27 mouse cellular contexts compared by ENCODE assay signal in the genomic region with DNA sequence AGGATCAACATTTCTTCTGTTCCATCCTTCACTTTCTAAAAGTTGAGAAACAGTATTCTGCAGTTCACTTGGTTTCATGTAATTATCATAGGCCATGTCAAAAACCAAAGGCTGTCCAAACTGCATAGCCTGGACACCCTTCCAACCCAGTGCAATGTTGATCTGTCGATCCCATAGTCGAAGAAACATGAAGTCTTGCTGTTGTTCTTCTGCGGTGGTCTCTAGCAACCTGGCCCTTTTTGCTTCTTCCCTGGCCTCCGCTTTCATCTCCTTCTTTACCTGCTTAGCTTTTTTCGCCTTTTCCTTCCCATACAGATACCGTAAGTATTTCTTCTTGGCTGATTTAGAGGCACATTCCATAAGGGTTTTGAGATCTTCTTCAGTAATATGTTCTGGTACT.
"Had no signal": no experiment of that assay in that cellular context is flagged by ENCODE, and none has a peak within 500 bp of the region (broad histone marks: within the 10 kb centered on the region; RNA-seq: fewer than 3 reads in every experiment).

No protein-coding gene starts in this region.

- DNase-seq: left cerebral cortex, postnatal 4 days; liver; liver, embryonic 13.5 days; liver, postnatal 0 days; lung, adult 18-20 months; lung, adult 2 months; lung, embryonic 14.5 days; lung, postnatal 10 days; lung, postnatal 14 days; lung, postnatal 36 days; lung, postnatal 4 days; midbrain, embryonic 14.5 days had no signal

- H3K9me3 ChIP-seq: limb, embryonic 10.5 days; limb, embryonic 12.5 days; limb, embryonic 13.5 days; limb, embryonic 15.5 days; liver, embryonic 12.5 days; liver, embryonic 13.5 days; liver, embryonic 15.5 days; lung, embryonic 15.5 days; megakaryocyte, embryonic 14.5 days; midbrain, embryonic 10.5 days; midbrain, embryonic 12.5 days; midbrain, embryonic 13.5 days; midbrain, embryonic 15.5 days; neural tube, embryonic 12.5 days had no signal

- H3K4me3 ChIP-seq: limb, embryonic 10.5 days; limb, embryonic 12.5 days; limb, embryonic 13.5 days; limb, embryonic 15.5 days; liver, embryonic 12.5 days; liver, embryonic 15.5 days; lung, embryonic 15.5 days; midbrain, embryonic 12.5 days; midbrain, embryonic 15.5 days; myocyte; neural tube, embryonic 12.5 days had no signal

- H3K27ac ChIP-seq: limb, embryonic 10.5 days; limb, embryonic 12.5 days; limb, embryonic 13.5 days; limb, embryonic 15.5 days; liver, embryonic 12.5 days; liver, embryonic 13.5 days; liver, embryonic 14.5 days; liver, embryonic 15.5 days; lung, embryonic 15.5 days; midbrain, embryonic 10.5 days; midbrain, embryonic 12.5 days; midbrain, embryonic 13.5 days; midbrain, embryonic 15.5 days; neural tube, embryonic 12.5 days had no signal

- H3K27me3 ChIP-seq: limb, embryonic 12.5 days; limb, embryonic 13.5 days; limb, embryonic 15.5 days; liver, embryonic 12.5 days; liver, embryonic 13.5 days; liver, embryonic 15.5 days; lung, embryonic 15.5 days; megakaryocyte, embryonic 14.5 days; midbrain, embryonic 12.5 days; midbrain, embryonic 13.5 days; midbrain, embryonic 15.5 days; neural tube, embryonic 12.5 days had no signal
